In genomic region chr2:134554221-134554727, GRCm38 (mm10) we compare ENCODE assay signal across 39 mouse cellular contexts. TPM values are rescaled to one million over a fixed set of nuclear protein-coding genes. Genes with fewer than 3 reads are reported as not detected.
"Had no signal": no experiment of that assay in that cellular context is flagged by ENCODE, and none has a peak within 500 bp of the region (broad histone marks: within the 10 kb centered on the region; RNA-seq: fewer than 3 reads in every experiment).

Hao1 (minus strand) TSS chr2:134554368.

- DNase-seq: gastrocnemius, postnatal 14 days; gastrocnemius, postnatal 36 days; heart, adult 11 months; heart, adult 2 months; heart, postnatal 14 days; heart, postnatal 36 days; kidney, adult 11 months; kidney, adult 2 months; kidney, adult 9 months; kidney, postnatal 14 days; kidney, postnatal 36 days; layer of hippocampus, adult 9-11 months; layer of hippocampus, postnatal 36 days; left cerebral cortex, postnatal 4 days had no signal

- H3K9me3 ChIP-seq: heart, embryonic 13.5 days; heart, embryonic 15.5 days; hindbrain, embryonic 13.5 days; hindbrain, embryonic 15.5 days; kidney, embryonic 15.5 days; limb, embryonic 13.5 days; limb, embryonic 15.5 days had no signal

- H3K9ac ChIP-seq: heart, embryonic 13.5 days; heart, embryonic 15.5 days; hindbrain, embryonic 13.5 days; hindbrain, embryonic 15.5 days; kidney, embryonic 15.5 days; limb, embryonic 13.5 days; limb, embryonic 15.5 days; liver, embryonic 14.5 days had no signal

- H3K4me2 ChIP-seq: heart, embryonic 11.5 days; heart, embryonic 13.5 days; heart, embryonic 15.5 days; hindbrain, embryonic 13.5 days; hindbrain, embryonic 15.5 days; kidney, embryonic 15.5 days; limb, embryonic 13.5 days; limb, embryonic 15.5 days had no signal

- H3K4me3 ChIP-seq: heart, adult 2 months; heart, embryonic 13.5 days; heart, embryonic 15.5 days; hindbrain, embryonic 13.5 days; hindbrain, embryonic 15.5 days; kidney, embryonic 15.5 days; limb, embryonic 13.5 days; limb, embryonic 15.5 days had no signal

- H3K27ac ChIP-seq: heart, adult 2 months; heart, embryonic 13.5 days; heart, embryonic 15.5 days; hindbrain, embryonic 13.5 days; hindbrain, embryonic 15.5 days; hindbrain, postnatal 0 days; kidney, embryonic 15.5 days; kidney, postnatal 0 days; limb, embryonic 13.5 days; limb, embryonic 15.5 days; liver, embryonic 14.5 days had no signal

- H3K4me1 ChIP-seq: heart, embryonic 13.5 days; heart, embryonic 15.5 days; hindbrain, embryonic 13.5 days; hindbrain, embryonic 15.5 days; kidney, embryonic 15.5 days; limb, embryonic 13.5 days; limb, embryonic 15.5 days had no signal

- H3K36me3 ChIP-seq: heart, embryonic 13.5 days; heart, embryonic 15.5 days; hindbrain, embryonic 13.5 days; hindbrain, embryonic 15.5 days; kidney, embryonic 15.5 days; limb, embryonic 13.5 days; limb, embryonic 15.5 days had no signal

- H3K27me3 ChIP-seq: heart, embryonic 13.5 days; heart, embryonic 15.5 days; hindbrain, embryonic 13.5 days; hindbrain, embryonic 15.5 days; kidney, embryonic 15.5 days; limb, embryonic 13.5 days; limb, embryonic 15.5 days had no signal

- ATAC-seq: hindbrain, postnatal 0 days; intestine, embryonic 16.5 days had no signal

RNA-seq across cellular contexts. Expression of gene Hao1, which starts in this region (rescaled TPM):
- total RNA-seq: gastrocnemius, adult 18-20 months; gastrocnemius, adult 8-10 months; gastrocnemius, postnatal 14 days; gastrocnemius, postnatal 36 days; heart, adult 2 months; heart, postnatal 14 days; heart, postnatal 36 days; hematopoietic stem cell, adult 5-6 weeks; hindbrain, postnatal 0 days; layer of hippocampus, adult 18-20 months; layer of hippocampus, adult 8-10 months; layer of hippocampus, postnatal 14 days; layer of hippocampus, postnatal 36 days; left cerebral cortex, adult 18-20 months; left cerebral cortex, postnatal 25 days; left cerebral cortex, postnatal 4 days had no signal
- polyA plus RNA-seq: gonadal fat pad, adult 2 months; heart, adult 2 months; heart, embryonic 11.5 days; heart, embryonic 13.5 days; heart, embryonic 15.5 days; hindbrain, embryonic 11.5 days; intestine, embryonic 14.5 days; intestine, embryonic 16.5 days; kidney, adult 2 months; kidney, embryonic 15.5 days; large intestine, adult 2 months; limb, embryonic 11.5 days had no signal
